Mouse (Mus musculus) right cerebral cortex, postnatal 25 days (tissue): ENCODE data around the gene Eng.

ENCODE experiments used
- DNase-seq: peaks from one replicate; pipeline ENCODE4 v3.0.0; 2022

The Eng gene

DNA sequence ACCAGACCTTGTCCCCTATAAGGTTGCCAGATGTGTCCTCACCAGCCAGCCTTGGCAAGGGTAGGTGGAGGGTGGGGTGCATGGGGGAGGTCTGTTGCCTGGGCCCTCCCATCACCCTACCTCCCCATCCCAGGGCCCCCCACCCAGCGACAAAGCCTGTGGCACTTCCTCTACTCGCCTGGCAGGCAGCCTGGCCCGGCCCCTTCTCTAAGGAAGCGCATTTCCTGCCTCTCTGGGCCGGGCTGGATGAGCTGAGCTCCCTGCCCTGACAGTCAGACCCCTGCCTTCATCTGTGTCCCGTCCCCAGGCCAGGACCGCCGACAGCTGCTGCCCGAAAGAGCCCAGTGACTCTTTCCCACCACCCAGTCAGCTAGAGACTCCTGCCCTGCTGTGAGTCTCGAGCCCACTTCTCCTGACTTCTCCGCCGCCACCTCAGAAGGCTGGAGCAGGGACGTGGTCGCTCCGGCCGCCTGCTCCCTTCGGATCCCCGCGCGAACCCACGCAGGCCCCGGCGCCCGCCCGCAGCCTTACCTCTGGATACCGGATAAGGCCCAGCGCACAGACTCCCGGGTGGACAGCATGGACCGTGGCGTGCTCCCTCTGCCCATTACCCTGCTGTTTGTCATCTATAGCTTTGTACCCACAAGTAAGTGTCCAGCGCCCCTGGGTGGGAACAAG lies at the start of gene Eng:
Gene Eng (plus strand): TSS at position 217 of the 678 bp plus-strand sequence.
- no peak for DNase-seq

DNA sequence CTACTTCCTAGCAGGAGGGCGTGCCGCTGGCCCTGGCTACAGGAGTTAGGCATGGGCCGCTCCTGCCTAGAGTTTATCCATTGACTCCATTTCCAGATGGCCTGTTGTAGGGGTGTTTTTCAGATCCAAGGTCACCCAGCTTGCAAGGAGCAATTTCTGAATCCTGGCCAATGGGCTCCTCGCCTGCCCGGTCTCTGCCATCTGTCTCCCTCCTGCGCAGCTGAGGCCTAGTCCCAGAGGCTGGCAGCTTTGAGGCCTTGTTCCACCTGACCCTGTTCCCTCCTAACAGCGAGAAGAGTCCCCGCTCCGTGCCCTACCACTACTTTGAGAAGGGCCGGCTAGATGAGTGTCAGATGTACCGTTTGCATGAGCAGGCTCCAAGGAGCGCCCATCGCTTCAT lies 49.7 kb upstream of the Eng start:
- DNase-seq = no peak

DNA sequence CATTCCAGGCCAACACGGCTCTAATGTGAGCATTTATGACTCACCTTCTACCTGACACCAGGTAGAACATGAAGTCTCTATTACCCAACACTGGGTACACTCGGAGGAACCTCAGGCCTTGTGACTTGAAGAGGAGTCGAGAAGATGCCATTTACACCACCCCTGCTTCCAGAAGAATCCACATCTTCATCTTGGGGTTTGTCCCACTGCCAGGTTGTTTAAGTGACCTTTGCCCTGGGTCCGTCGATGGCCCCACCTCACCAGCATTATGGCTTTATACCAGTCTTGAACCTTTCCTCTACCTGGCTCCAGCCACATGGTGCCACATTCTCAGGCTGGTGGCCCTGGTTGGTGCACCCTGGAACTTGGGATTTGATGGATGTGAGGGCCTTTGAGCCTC lies 49.1 kb upstream of the Eng start:
- DNase-seq = no peak

DNA sequence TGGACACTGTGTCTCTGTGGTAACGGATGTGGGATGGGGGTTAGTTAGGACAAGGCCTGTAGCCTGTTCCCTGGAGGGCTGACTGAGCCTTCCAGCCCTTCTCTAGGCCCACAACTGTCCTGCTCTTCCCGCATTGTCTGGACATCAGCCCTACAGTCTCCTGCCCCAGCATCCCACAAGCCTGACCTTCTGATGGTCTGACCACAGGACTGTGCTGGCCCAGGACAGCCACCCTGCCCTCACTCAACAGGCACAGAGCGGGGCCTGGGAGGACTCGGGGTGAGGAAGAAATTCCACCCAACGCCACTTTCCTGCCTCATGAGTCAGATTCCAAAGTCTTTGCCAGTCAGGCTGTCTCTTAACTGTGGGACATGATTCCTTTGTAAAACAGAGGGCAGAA lies 48.7 kb upstream of the Eng start:
- DNase-seq = no peak

DNA sequence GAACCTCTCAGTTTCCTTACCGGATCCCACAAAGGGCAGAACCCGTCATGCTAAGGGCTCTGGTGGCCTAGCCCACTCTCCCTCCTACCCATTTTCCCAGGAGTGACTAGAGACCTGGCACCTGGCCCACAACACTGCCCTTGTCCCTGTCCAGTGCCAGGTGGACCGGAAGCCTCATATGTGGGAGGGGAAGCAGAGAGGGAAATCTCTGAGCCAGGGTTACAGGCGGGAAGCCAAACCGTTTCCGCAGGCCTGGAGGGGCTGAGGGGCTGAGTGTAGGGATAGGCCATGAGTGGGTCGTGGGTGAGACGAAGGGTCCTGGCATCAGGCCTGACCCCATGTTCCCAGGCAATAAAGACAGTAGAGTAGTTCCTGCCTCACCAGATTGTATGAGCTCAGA lies 47.9 kb upstream of the Eng start:
- no peak for DNase-seq

DNA sequence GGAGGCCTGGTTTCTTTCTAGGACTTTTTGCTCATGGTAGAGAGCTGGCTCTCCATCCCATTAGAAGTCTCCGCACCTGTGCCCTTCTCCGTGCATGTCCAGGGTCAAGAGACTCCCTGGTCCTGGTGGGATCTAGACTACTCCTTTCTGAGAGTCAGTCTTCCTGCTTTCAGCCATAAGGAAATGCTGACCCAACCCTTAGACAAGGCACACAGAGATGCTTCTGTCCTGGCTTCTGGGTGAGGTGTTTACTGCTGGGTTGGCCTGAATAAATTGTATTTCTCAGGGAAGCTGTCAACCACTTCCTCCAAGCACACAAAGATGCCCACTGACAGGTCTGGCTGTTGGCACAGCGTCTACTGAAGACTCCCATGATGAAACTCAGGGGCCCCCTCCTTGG lies 47.0 kb upstream of the Eng start, which contains the start of gene St6galnac6:
Gene St6galnac6 (plus strand): TSS at position 301 of the 400 bp plus-strand sequence.
- no peak for DNase-seq

DNA sequence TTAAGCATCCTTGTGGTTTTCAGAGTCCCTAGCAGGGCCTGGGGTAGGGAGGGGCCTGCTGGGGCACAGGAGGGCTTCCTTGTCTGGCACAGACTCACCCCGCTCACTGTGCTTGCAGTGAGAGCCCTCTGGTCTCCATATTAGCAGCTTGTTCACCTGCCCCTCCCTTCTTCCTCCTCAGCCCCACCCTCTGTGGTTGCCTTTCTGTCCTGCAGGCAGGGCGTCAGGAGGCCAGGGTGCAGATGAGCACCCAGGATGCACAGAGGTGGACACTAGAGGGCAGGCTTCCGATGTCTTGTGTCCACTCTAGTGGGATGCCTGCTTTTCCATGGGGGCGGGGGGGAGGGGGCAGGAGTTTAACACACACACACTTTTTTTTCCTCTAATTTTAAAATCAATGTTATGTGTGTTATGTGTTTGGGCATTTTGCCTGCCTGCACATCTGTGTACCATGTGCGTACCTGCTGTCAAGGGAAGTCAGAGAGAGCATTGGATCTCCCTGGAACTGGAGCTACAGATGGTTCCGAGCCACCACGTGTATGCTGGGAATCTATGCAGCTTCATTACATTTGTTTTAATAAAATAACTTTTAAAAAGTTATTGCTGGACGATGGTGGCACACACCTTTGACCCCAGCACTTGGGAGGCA lies 44.9 kb upstream of the Eng start:
- no peak for DNase-seq

DNA sequence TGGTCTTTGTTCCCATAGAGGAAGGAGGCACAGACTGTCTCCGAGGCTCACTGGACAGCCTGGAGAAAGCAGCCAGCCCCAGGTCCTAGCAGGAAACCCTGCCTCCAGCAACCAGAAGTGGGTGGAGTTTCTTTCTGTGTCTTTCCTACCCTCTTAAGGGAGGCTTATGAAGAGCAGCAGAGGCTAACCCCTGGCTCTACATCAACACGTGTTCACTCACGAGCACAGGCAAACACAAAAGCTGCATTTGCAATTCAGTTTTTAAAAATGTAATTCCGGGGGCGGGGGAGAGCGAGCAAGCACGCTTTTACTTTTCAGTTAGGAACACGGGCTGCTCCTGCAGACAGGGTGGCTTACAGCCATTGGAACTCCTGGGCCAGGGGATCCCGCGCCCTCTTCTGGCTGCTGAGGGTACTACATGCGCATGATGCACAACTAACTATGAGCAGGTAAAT lies 43.8 kb upstream of the Eng start:
- DNase-seq = peak; percentile 85

DNA sequence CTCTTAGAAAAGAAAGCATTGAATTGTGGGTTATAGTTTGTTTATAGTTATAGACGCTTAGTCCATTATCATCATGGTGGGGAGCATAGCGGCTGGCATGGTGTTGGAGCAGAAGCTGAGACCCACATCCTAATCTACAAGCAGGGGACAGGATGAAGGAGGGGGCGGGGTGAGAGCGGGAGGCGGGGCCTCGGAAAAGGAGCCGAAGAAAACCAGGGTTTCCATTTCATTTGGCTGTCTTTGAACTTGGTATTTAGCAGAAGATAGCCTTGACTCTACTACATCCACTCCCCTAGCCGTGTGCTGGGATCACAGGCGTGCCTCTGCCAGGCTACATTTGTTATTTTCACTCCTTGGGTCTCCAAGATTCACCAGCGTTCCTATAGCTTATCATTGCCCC lies 41.8 kb upstream of the Eng start:
- no peak for DNase-seq

DNA sequence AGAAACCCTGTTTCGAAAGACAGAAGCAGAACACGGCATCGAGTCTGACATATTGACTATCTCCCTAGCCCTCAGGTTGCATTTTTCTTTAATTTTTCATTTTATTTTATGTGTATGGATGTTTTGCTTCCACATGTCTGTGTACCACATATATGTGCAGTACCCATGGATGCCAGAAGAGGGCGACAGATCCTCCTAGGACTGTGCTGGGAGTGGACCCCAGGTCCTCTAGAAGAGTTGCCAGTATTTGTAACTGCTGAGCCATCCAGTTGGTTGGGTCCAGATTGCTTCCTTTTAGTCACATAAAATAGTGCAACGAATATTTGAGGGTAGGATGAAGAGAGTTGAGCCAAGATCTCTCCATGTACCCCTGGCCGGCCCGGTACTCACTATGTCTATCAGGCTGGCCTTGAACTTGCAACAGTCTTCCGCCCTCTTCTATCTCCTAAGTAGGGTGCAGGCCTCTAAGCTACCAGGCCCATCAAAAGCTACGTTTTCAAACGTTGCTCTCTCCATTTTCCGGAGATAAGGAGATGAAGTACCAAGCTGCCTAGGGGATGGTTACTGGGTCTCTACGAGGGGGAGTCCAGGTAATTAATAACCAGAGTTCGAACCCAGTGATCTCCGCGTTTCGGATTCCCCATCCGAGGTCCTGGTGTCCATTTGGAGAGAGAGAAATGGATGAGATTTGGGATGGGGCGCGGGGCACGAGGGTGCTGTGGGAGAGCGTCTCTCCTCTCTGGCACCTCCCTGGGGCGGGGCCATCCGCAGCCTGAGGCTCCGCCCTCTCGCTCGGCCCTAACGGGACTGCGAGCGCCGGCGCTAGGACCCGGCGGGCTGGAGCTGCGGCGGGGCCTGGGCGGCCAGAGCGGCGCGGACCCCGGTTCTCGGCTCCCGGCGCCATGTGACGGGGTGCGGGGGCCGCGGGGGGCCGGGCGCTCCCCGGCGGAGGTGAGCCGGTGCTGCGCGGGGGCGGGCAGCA lies 39.9 kb upstream of the Eng start:
- peak; percentile 88 for DNase-seq

DNA sequence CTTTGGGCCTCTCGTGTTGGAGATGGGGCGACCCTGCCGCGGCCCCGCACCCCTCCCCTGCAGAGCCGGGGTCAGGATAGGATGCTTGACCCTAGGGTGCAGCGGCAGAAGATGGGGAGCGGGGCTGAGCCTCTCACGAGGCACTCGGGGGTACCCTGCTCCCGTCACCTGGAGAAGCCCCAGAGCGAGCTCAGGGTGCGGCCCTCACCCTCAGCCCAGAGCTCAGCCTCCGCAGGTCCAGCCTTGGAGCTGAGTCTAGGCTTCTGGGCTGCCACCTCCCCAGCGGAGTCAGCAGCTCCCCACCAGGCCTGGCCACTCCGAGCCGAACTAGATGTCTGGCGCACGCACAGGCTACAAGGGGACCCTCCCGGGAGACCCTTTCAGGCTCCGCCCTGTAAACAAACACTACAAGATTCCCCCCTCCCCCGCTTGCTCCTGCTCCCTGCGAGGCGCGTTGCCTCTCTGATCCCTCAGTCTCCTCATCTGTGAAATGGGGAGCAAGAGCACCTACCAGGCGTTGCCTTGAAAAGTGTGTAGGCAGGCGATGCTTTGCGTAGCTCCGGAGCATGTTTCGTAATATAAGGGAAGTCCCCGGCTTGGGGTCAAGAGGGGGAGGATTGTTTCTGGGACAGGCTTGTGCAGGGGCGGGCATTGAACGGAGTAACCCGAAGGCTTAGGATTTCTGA lies 39.0 kb upstream of the Eng start:
- peak; percentile 41 for DNase-seq

DNA sequence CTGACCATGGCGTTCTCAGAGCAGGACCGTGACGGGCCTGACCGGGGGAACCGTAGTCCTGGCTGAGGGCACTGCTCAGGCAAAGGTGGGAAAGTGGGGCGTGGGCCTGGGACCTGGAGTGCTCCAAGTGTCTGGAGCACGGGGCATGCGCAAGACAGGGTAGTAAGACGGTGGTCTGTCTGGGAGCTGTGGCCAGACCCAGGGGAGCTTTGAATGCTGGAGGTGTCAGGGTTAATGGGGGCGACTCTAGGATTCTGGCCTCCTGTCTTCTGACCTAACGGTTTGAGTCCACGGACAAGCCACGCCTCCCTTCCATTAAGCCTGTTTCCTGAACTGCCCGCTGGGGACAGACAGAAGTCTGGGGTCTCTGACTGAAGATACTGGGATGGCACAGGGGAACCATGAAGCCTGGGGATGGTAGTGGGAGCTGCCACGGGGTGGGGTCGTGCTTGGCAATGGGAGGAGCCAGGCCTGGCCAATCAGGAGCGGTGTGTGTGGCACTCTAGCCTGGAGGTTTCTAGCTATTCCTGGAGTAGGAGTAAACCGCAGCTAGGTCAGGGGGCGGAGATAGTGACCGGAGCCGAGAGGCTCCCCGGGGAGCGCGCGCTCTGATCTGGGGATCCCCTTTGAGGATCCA lies 38.1 kb upstream of the Eng start:
- peak; percentile 44 for DNase-seq

DNA sequence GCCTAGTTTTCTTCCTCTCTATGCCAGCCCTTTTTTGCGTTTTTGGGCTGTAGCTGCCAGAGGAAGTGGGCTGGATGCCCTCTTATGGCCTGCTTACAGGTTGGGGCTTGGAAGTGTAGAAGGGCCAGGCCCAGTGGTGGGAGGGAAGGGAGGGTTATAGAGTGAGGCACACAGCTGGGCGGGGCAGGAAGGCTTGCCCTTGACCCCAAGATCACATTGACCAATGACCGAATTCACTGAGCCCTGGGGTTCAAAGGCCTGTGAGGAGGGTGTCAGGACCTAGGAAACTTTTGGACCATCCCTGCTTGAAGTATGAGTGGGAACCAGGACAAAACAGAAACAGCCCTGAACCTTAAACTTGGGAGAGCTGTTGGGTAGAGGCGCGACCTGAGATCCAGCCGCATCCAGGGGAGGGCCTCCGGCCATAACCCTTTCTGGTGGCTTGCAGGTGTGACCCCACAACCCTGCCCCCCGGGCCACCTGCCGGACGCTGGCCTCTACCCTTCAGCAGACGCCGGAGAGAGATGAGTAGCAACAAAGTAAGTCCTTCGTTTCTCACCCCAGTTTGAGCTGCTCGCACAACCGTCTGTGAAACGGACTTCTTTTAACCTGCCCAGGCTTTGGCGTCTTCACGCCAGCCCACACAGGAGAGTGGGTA lies 37.5 kb upstream of the Eng start:
- no peak for DNase-seq

DNA sequence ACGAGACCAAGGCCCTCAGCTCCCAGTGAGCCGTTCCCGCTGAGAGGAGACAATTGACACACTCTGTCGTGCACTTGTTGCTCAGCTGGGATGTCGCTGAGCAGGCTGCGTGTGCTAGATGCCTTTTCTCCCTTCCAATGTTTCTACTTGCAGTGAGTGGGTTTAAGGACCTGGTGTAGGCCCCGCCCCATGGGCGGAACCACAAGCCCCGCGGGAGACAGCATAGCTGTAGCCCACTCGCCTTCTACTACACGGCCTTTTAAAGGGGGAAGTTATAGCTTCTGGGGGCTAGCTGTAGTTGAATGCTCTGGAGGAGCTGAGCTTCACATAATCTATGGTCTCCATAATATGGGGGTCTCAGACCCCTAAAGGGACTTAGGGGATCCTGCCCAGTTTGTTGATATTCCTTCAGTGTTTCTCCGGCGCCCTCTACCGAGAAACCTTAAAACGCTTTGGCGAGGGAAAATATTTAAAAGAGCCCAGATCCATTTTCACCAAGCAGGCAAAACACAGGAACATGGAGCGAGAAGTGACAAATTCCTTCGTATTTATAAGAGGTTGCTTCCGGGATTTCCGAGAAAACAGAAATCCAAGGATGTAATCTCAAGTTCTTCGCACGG lies 35.7 kb upstream of the Eng start:
- DNase-seq = peak; percentile 60

DNA sequence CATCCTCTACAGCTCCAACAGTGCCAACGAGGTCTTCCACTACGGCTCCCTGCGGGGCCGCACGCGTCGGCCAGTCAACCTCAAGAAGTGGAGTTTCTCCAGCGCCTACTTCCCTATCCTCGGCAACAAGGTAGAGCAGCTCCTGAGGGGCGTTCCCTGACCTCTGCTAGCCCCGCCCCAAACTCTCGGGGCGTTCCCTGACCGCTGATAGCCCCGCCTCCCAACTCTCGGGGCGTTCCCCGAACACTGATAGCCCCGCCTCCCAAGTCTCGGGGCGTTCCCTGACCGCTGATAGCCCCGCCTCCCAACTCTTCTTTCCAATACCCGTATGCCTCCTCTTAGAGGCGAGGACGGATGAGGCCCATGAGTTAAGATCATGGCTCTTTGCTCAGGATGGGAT lies 34.1 kb upstream of the Eng start:
- DNase-seq = no peak

DNA sequence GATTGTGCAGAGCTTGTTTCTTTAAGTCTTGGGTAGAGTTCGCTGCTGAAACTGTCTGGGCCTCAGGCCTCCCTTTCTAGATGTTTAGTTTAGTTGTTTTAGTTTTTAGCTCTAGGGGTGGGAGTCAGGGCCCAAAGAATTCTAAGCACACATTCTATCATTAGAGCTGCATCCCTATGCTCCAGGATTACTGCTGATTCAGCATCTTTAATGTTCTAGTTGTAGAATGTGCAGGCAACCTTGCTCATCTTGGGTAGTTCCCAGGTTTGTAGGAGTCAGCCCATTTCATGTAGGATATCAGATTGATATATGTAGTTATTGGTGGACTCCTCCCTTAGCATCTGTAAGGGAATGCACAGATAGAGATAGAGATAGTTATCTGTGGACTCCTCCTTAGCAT lies 29.3 kb upstream of the Eng start:
- no peak for DNase-seq

DNA sequence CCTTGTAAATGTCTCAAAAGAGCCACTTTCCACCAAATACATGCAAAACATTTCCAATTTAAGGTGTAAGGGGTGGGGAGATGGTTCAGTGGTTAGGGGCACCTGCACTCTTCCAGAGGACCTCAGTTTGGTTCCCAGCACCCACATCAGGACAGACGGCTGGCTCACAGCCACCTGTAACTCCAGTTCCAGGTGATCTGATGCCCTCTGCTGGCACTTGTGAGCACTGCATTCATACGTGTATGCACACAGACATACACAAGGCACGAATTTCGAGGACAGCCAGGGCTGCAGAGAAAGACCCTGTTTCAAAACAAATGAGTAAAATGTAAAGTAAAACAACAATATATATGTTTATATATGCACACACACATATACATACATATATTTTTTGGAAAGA lies 28.8 kb upstream of the Eng start:
- DNase-seq = no peak

DNA sequence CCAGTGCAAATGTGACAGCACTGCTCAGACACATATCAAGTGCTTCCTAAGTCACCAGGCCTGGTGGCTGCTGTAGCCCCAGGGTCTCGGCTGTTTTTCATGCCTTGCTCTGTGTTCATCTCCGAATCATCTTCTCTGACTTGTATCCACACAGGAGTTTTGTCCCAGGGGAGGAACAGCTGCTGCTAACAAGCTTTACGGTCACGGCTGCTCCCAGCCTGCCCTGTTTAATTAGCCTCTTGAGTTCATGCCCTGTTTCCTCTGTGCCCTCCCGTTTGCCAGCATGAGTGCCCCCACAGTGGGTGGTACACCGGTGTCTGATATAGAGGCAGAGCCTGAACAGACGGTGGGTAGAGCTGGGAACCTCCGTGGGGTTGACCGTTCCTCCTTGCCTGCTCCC lies 28.3 kb upstream of the Eng start:
- no peak for DNase-seq

DNA sequence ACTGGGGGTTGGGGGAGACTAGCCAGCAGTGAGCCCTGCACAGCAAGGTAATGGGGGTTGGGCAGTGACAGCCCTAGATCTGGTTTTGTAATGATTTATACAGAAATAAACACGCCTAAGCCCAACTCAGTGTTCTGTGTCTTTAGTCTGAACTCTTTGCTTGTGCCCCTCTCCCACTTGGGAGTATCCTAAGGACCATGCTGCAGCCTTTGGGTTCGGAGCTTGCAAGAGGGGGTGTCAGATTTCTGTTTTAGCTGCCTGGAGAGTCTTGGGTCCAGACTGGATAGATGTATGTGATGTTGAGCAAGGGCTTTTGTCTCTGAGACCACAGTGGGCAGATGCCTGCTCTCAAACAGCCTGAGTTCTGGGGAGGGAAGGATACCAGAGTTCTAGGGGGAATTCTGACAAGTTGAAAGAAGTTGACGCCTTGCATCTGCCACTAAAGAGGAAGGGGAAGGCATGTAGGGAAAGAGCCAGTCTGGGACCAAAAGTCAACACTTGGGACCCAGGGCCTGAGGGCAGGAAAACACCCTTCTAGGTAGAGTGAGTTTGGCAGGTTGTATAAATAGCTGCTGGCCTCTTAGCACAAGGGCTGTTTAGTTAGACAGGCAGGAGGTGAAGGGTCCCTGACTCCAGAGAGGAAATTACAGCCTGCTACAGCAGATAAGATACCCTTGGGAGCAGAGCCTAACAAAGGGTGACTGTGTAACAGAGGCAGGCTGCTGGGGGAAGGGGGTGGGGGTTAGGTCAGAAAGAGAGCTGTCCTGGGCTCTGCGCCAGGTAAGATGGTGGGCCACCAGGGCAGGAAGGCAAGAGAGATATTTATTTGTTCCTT lies 25.5 kb upstream of the Eng start:
- no peak for DNase-seq

DNA sequence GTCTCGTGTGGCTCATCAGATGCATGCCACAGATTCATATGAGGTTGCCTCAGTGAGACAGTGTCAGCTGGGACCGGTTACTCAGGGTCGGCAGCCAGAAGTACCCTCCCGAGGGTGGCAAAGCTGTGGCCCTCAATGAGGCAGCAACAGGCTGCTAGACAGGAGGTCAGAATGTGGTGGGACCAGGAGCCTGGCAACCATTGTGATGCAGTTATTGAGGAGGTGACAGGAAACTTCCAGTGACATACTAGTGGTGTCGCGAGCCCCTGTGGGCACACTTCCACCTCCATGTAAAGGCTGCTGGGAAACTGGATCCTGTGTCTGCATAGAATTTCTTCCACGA lies 24.9 kb upstream of the Eng start, which contains the start of gene Ak1:
Gene Ak1 (plus strand): TSS at position 242 of the 343 bp plus-strand sequence.
- DNase-seq = no peak
